Mouse (Mus musculus) lung, embryonic 16.5 days (tissue): ENCODE data around the gene Ankrd28. TPM values are rescaled to one million over a fixed set of nuclear protein-coding genes. Genes with fewer than 3 reads are reported as not detected.
A peak's percentile ranks its signal among the peaks of the same experiment; 100 is the strongest.
"Not testable (repeated sequence)": the region's sequence is repeated elsewhere in the genome, so short reads cannot be mapped to it uniquely, and the experiment has no call there.

Source experiments
- ATAC-seq: fragments of 200-750 bp; cut with Nextera tagmentation; 2 replicates; pipeline ENCODE4 v1.8.0; 2017; ENCODE audit warnings: low read depth, mild to moderate bottlenecking, moderate library complexity
- H3K27ac ChIP-seq: fragments of 300-500 bp; sonication (generic); 2 replicates; pipeline ENCODE4 v1.5.1; 2014; ENCODE audit warnings: mild to moderate bottlenecking, control low read depth, low read length
- H3K27me3 ChIP-seq: fragments of 300-500 bp; sonication (generic); 2 replicates; pipeline ENCODE4 v1.6.1; 2014; ENCODE audit warnings: low read depth, low read length, mixed read lengths; ENCODE audit not compliant: control insufficient read depth, insufficient read depth
- H3K36me3 ChIP-seq: fragments of 300-500 bp; sonication (generic); 2 replicates; pipeline ENCODE4 v1.6.1; 2014; ENCODE audit warnings: low read length; ENCODE audit not compliant: control insufficient read depth, insufficient read depth
- H3K4me1 ChIP-seq: fragments of 300-500 bp; sonication (generic); replicated peaks from 2 replicates; pipeline ENCODE4 v1.6.1; 2014; ENCODE audit warnings: low read length, mixed read lengths; ENCODE audit not compliant: control insufficient read depth, insufficient read depth
- H3K4me2 ChIP-seq: fragments of 300-500 bp; sonication (generic); 2 replicates; pipeline ENCODE4 v1.6.1; 2014; ENCODE audit warnings: low read depth, low read length, control low read depth
- H3K4me3 ChIP-seq: fragments of 300-500 bp; sonication (generic); 2 replicates; pipeline ENCODE4 v1.5.1; 2014; ENCODE audit warnings: mild to moderate bottlenecking, low read length, control low read depth
- H3K9ac ChIP-seq: fragments of 300-500 bp; sonication (generic); 2 replicates; pipeline ENCODE4 v1.6.1; 2014; ENCODE audit warnings: low read length, control low read depth
- H3K9me3 ChIP-seq: fragments of 300-500 bp; sonication (generic); 2 replicates; pipeline ENCODE4 v1.6.1; 2016; ENCODE audit warnings: low read length; ENCODE audit not compliant: control insufficient read depth
- WGBS: fragments of 180-500 bp; shearing (Covaris S2); extraction: QIAGEN DNeasy Blood & Tissue Kit; methylation state at CpG from one replicate; pipeline ENCODE4 v1.1.7; 2014; 5-methylcytosine and 5-hydroxymethylcytosine counted together
- polyA plus RNA-seq: library from polyadenylated mRNA; unstranded; fragments of >200 nt; fragmentation: Nextera tagmentation; extraction: Ambion mirVana; gene quantifications from 2 replicates; pipeline ENCODE4 v1.2.1, GENCODE M21; 2015

Gene Ankrd28
- 7.0 TPM in 2 replicates for polyA plus RNA-seq

GRCm38 (mm10) chr14:31830571-31831369 is at the start of gene Ankrd28:
Gene Ankrd28 (minus strand): TSS chr14:31830651.
- no peaks in the 10 kb centered on the region for H3K36me3 ChIP-seq
- peak; percentile 99 for ATAC-seq
- peak within 1 kb of the TSS; percentile 83 for H3K9ac ChIP-seq
- H3K4me1 ChIP-seq = peaks cover 6% of the 10 kb centered on the region
- peak within 1 kb of the TSS; percentile 92 for H3K27ac ChIP-seq
- peak within 1 kb of the TSS; percentile 95 for H3K4me2 ChIP-seq
- under 1% methylated on average over 41 of the region's 81 CpGs for WGBS
- H3K9me3 ChIP-seq = no peaks in the 10 kb centered on the region
- peak within 1 kb of the TSS; percentile 89 for H3K4me3 ChIP-seq
- H3K27me3 ChIP-seq = no peaks in the 10 kb centered on the region

GRCm38 (mm10) chr14:31879456-31879855 is 49.0 kb upstream of the Ankrd28 start:
- Histone ChIP-seq H3K4me3 (no peak overlapping the region), H3K27ac (no peak overlapping the region), H3K9me3 (0 out of 2 replicates have a peak, but pooled peaks cover 4% of the 10 kb centered on the region), H3K4me1 (no peaks in the 10 kb centered on the region), H3K4me2 (no peak overlapping the region), H3K27me3 (no peaks in the 10 kb centered on the region), H3K9ac (no peak overlapping the region), H3K36me3 (no peaks in the 10 kb centered on the region)
- WGBS = 76% methylated on average over 6 of the region's 6 CpGs
- no peak for ATAC-seq

GRCm38 (mm10) chr14:31872130-31872529 is 41.7 kb upstream of the Ankrd28 start:
- Histone ChIP-seq H3K9me3 (0 out of 2 replicates have a peak, but pooled peaks cover 1% of the 10 kb centered on the region), H3K4me2 (no peak overlapping the region), H3K36me3 (no peaks in the 10 kb centered on the region), H3K27me3 (no peaks in the 10 kb centered on the region), H3K9ac (no peak overlapping the region), H3K27ac (no peak overlapping the region), H3K4me3 (no peak overlapping the region), H3K4me1 (no peaks in the 10 kb centered on the region)
- no peak for ATAC-seq
- 60% methylated on average over 5 of the region's 5 CpGs for WGBS

- Histone ChIP-seq H3K27me3 (no peaks in the 10 kb centered on the region), H3K27ac (no peak overlapping the region), H3K36me3 (no peaks in the 10 kb centered on the region), H3K4me1 (no peaks in the 10 kb centered on the region), H3K4me2 (no peak overlapping the region), H3K4me3 (no peak overlapping the region), H3K9me3 (peaks cover 9% of the 10 kb centered on the region), H3K9ac (no peak overlapping the region)
- no peak for ATAC-seq
- WGBS = 61% methylated on average over 5 of the region's 5 CpGs
Observed at GRCm38 (mm10) chr14:31870436-31870835, 40.0 kb upstream of the Ankrd28 start.

GRCm38 (mm10) chr14:31868591-31868990 is 38.1 kb upstream of the Ankrd28 start:
- Histone ChIP-seq H3K36me3 (no peaks in the 10 kb centered on the region), H3K4me3 (no peak overlapping the region), H3K9ac (no peak overlapping the region), H3K27ac (no peak overlapping the region), H3K9me3 (peaks cover 9% of the 10 kb centered on the region), H3K4me1 (no peaks in the 10 kb centered on the region), H3K4me2 (no peak overlapping the region), H3K27me3 (no peaks in the 10 kb centered on the region)
- WGBS = 39% methylated on average over 1 of the region's 1 CpGs
- ATAC-seq = no peak

- H3K9me3 ChIP-seq = peaks cover 13% of the 10 kb centered on the region
- not testable (repeated sequence) for ATAC-seq, H3K4me1 ChIP-seq, H3K36me3 ChIP-seq, H3K4me3 ChIP-seq, H3K9ac ChIP-seq, H3K27me3 ChIP-seq, H3K4me2 ChIP-seq, H3K27ac ChIP-seq
- WGBS = 94% methylated on average over 10 of the region's 10 CpGs
Observed at GRCm38 (mm10) chr14:31866366-31866765, 35.9 kb upstream of the Ankrd28 start.

- ATAC-seq = no peak
- H3K36me3 ChIP-seq = no peaks in the 10 kb centered on the region
- no peaks in the 10 kb centered on the region for H3K27me3 ChIP-seq
- H3K4me1 ChIP-seq = no peaks in the 10 kb centered on the region
- H3K9me3 ChIP-seq = peaks cover 3% of the 10 kb centered on the region; the same call in 1 of the 2 replicates
- no peak overlapping the region for H3K9ac ChIP-seq
- no peak overlapping the region for H3K4me3 ChIP-seq
- H3K27ac ChIP-seq = no peak overlapping the region
- WGBS = 92% methylated on average over 2 of the region's 2 CpGs
- no peak overlapping the region for H3K4me2 ChIP-seq
Observed at GRCm38 (mm10) chr14:31858679-31859078, 28.2 kb upstream of the Ankrd28 start.

- WGBS = 64% methylated on average over 11 of the region's 11 CpGs
- no peaks in the 10 kb centered on the region for H3K36me3 ChIP-seq
- H3K4me2 ChIP-seq = no peak overlapping the region
- H3K4me3 ChIP-seq = no peak overlapping the region
- H3K27ac ChIP-seq = no peak overlapping the region
- ATAC-seq = no peak
- no peak overlapping the region for H3K9ac ChIP-seq
- H3K27me3 ChIP-seq = no peaks in the 10 kb centered on the region
- peaks cover 3% of the 10 kb centered on the region; the same call in 1 of the 2 replicates for H3K9me3 ChIP-seq
- H3K4me1 ChIP-seq = no peaks in the 10 kb centered on the region
Observed at GRCm38 (mm10) chr14:31857096-31857975, 26.9 kb upstream of the Ankrd28 start.

- 75% methylated on average over 5 of the region's 5 CpGs for WGBS
- H3K27me3 ChIP-seq = no peaks in the 10 kb centered on the region
- H3K27ac ChIP-seq = no peak overlapping the region
- H3K9me3 ChIP-seq = no peaks in the 10 kb centered on the region
- no peak overlapping the region for H3K4me3 ChIP-seq
- H3K9ac ChIP-seq = no peak overlapping the region
- H3K36me3 ChIP-seq = no peaks in the 10 kb centered on the region
- H3K4me1 ChIP-seq = no peaks in the 10 kb centered on the region
- no peak for ATAC-seq
- no peak overlapping the region for H3K4me2 ChIP-seq
Observed at GRCm38 (mm10) chr14:31856007-31856406, 25.6 kb upstream of the Ankrd28 start.
